Mouse (Mus musculus): Measurements from ENCODE around the gene Zbtb17. TPM values are rescaled to one million over a fixed set of nuclear protein-coding genes. Genes with fewer than 3 reads are reported as not detected.

Zbtb17 gene
- total RNA-seq, 2 experiments from 2014 or later: 20.8 to 21.2 TPM

GRCm38 (mm10) chr4:141454581-141455350, 10.3 kb downstream of the Zbtb17 start:
- intact Hi-C loops (cut with DNase I): no loop called here
- DNase-seq: peak in 1 of 2 experiments; percentile 23

- intact Hi-C loops (cut with DNase I): no loop called here
- DNase-seq: no peak
Measured at GRCm38 (mm10) chr4:141455526-141455925, 11.1 kb downstream of the Zbtb17 start.

GRCm38 (mm10) chr4:141456193-141456938, 11.9 kb downstream of the Zbtb17 start:
- intact Hi-C loops (cut with DNase I): no loop called here
- no peak for DNase-seq

GRCm38 (mm10) chr4:141458236-141458635, 13.8 kb downstream of the Zbtb17 start:
- intact Hi-C loops (cut with DNase I): no loop called here
- DNase-seq: peak in 1 of 2 experiments; percentile 35

GRCm38 (mm10) chr4:141458888-141459287, 14.4 kb downstream of the Zbtb17 start:
- DNase-seq: no peak
- intact Hi-C loops (cut with DNase I): no loop called here

- intact Hi-C loops (cut with DNase I): no loop called here
- DNase-seq: no peak
Measured at GRCm38 (mm10) chr4:141459766-141460165, 15.3 kb downstream of the Zbtb17 start.

GRCm38 (mm10) chr4:141460481-141460880, 16.0 kb downstream of the Zbtb17 start:
- intact Hi-C loops (cut with DNase I): no loop called here
- no peak for DNase-seq

- intact Hi-C loops (cut with DNase I): no loop called here
- no peak for DNase-seq
Measured at GRCm38 (mm10) chr4:141461088-141461487, 16.6 kb downstream of the Zbtb17 start.

- intact Hi-C loops (cut with DNase I): no loop called here
- no peak for DNase-seq
Measured at GRCm38 (mm10) chr4:141461576-141461975, 17.1 kb downstream of the Zbtb17 start.

- intact Hi-C loops (cut with DNase I): no loop called here
- DNase-seq: no peak
Measured at GRCm38 (mm10) chr4:141463472-141463871, 19.0 kb downstream of the Zbtb17 start.

GRCm38 (mm10) chr4:141464722-141465121, 20.3 kb downstream of the Zbtb17 start:
- no peak for DNase-seq
- intact Hi-C loops (cut with DNase I): no loop called here

- DNase-seq: no peak
- intact Hi-C loops (cut with DNase I): no loop called here
Measured at GRCm38 (mm10) chr4:141465512-141466288, 21.2 kb downstream of the Zbtb17 start.

- DNase-seq: no peak
- intact Hi-C loops (cut with DNase I): no loop called here
Measured at GRCm38 (mm10) chr4:141466289-141466795, 21.9 kb downstream of the Zbtb17 start.

- no peak for DNase-seq
- intact Hi-C loops (cut with DNase I): no loop called here
Measured at GRCm38 (mm10) chr4:141466844-141467580, 22.6 kb downstream of the Zbtb17 start.

- intact Hi-C loops (cut with DNase I): no loop called here
- no peak for DNase-seq
Measured at GRCm38 (mm10) chr4:141467581-141467927, 23.1 kb downstream of the Zbtb17 start.

- peak in 1 of 2 experiments; percentile 49 for DNase-seq
- intact Hi-C loops (cut with DNase I): no loop called here
Measured at GRCm38 (mm10) chr4:141468576-141468975, 24.1 kb downstream of the Zbtb17 start.

- no peak for DNase-seq
- intact Hi-C loops (cut with DNase I): no loop called here
Measured at GRCm38 (mm10) chr4:141469343-141469742, 24.9 kb downstream of the Zbtb17 start.

- intact Hi-C loops (cut with DNase I): no loop called here
Measured at GRCm38 (mm10) chr4:141471491-141471890, 27.0 kb downstream of the Zbtb17 start.

GRCm38 (mm10) chr4:141472641-141473321, 28.3 kb downstream of the Zbtb17 start:
- intact Hi-C loops (cut with DNase I): no loop called here
- DNase-seq: no peak

More at GRCm38 (mm10) chr4:141471491-141471890, 27.0 kb downstream of the Zbtb17 start:
- DNase-seq: no peak

- intact Hi-C loops (cut with DNase I): no loop called here
- DNase-seq: no peak
Measured at GRCm38 (mm10) chr4:141474431-141474830, 30.0 kb downstream of the Zbtb17 start.

All from heart, postnatal 14 days (tissue).